Mouse (Mus musculus): ENCODE data around the gene Ctsd. TPM values are rescaled to one million over a fixed set of nuclear protein-coding genes. Genes with fewer than 3 reads are reported as not detected.
A peak's percentile ranks its signal among the peaks of the same experiment; 100 is the strongest.
"Not testable (repeated sequence)": the region's sequence is repeated elsewhere in the genome, so short reads cannot be mapped to it uniquely, and the experiment has no call there.

Gene Ctsd
- polyA plus RNA-seq, 1 experiment from 2014 or later: 132 TPM

DNA sequence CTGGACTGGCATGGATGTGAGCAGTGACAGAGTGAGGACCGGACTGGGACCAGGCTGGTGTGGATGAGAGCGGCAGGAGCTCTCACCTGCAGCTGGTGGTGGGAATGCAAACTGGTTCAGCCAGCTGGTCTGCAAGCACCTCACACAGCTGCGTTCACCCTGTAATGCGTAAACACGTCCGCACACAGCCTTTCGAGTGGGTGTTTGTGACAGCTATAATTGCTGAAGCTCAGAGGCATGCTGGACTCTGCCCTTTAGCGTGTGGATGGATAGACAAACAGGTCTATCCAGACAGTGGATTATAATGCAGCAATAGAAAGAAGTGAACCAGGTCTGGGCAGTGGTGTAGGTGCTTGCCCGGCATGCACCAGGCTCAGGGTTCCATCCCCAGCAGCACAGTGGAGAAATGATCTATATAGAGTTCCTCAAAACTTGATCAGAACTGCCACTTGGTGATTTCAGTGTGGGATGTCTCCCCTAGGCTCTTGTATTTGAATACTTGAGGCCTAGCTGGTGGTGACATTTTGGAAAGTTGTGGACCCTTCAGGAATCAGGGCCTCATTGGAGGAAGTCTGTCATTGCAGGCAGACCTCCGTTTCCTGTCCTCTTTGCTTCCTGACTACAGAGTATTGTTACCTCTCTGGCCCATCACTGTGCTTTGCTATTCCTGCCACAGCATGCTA lies 46.1 kb downstream of the Ctsd start:
- Histone ChIP-seq H3K4me2 (no peak overlapping the region), H3K4me1 (peaks cover 3% of the 10 kb centered on the region; the same call in 1 of the 2 replicates), H3K9ac (no peak overlapping the region), H3K4me3 (replicated peaks) (no peak overlapping the region), H3K36me3 (replicated peaks) (no peaks in the 10 kb centered on the region), H3K27me3 (no peaks in the 10 kb centered on the region), H3K9me3 (no peaks in the 10 kb centered on the region), H3K27ac (no peak overlapping the region)
- WGBS: 79% methylated on average over 10 of the region's 10 CpGs
- ATAC-seq (ENCODE audit: low FRiP score): no peak

DNA sequence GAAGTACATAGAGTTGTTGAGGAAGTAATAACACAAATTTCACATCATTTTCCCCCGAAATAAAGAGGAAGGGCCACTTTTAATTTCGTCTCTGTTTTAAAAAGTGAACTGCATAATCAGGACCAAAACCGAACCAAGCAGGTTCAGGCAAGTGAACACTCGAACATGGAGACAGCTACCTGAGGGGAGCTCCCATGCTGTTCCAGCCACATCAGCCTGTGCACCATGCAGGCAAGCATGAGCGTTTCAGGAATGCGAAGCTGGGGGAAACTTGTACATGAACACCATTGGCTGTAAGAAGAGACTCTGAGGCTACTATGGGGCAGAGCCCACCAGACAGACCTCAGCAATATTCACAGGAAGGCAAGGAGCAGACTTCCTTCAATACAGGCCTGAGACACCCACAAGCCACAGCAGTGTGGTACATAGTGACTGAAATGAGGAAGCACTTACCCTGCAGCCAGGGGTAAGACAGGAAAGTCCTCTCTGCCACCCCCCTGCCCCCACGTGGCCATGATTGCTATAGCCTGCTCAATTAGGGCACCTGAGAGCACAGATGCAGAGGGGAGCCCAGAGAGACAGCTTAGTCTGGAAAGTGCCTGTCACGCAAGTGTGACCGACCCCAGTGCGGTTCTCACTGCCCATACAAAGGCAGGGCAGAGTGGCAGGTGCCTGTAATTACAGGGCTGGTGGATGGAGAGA lies 47.4 kb downstream of the Ctsd start:
- Histone ChIP-seq H3K4me1 (peaks cover 3% of the 10 kb centered on the region; the same call in 1 of the 2 replicates), H3K9ac (no peak overlapping the region; the same call in 1 of the 2 replicates), H3K27ac (no peak overlapping the region), H3K27me3 (peaks cover 3% of the 10 kb centered on the region; the same call in 1 of the 2 replicates), H3K36me3 (replicated peaks) (no peaks in the 10 kb centered on the region), H3K4me3 (replicated peaks) (no peak overlapping the region), H3K4me2 (no peak overlapping the region), H3K9me3 (no peaks in the 10 kb centered on the region)
- WGBS: 56% methylated on average over 10 of the region's 10 CpGs
- no peak for ATAC-seq (ENCODE audit: low FRiP score)

DNA sequence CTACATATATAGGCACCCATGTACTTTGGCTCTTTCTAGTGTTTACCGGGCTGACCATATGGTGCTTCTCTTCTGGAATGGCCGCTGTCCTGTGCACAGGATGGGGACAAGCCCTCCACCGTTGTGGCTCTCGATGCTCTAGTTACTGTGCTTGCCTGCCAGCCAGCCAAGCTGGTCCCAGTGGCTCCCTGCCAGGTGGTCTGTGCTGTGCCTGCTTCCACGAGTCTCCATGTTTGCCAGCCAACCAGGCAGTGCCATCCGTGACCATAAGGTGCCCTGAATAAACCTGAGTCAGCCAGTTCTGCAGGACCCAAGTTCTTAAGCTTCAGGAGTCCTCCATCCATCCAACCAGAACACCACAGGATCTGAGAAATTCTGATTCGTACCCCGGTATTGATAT lies 52.7 kb downstream of the Ctsd start:
- WGBS: 84% methylated on average over 8 of the region's 8 CpGs
- no peak overlapping the region for H3K27ac ChIP-seq
- no peak for ATAC-seq (ENCODE audit: low FRiP score)
- no peaks in the 10 kb centered on the region for H3K36me3 ChIP-seq (replicated peaks)
- H3K4me2 ChIP-seq: no peak overlapping the region
- no peak overlapping the region for H3K4me3 ChIP-seq (replicated peaks)
- no peaks in the 10 kb centered on the region for H3K4me1 ChIP-seq
- H3K27me3 ChIP-seq: peaks cover 8% of the 10 kb centered on the region
- H3K9me3 ChIP-seq: no peaks in the 10 kb centered on the region
- H3K9ac ChIP-seq: no peak overlapping the region

DNA sequence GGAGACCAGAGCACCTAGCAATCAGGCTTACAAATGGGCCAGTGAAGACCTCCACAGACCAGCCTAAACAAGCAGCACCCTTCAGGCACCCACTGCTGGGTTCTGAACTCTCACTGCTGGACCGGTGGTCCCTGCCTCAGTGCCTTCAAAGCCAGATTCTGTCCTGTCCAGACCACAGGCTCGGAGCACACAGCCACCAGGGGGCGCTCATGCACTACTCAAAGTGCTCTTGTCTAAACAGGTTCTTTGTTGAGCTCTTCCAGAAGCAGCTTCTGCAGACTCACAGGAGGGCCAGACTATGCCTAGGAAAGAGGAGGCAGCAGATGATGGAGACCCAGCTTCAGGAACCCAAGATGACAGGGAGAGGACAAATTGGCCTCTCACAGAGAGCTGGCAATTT lies 53.6 kb downstream of the Ctsd start:
- H3K27ac ChIP-seq: no peak overlapping the region

DNA sequence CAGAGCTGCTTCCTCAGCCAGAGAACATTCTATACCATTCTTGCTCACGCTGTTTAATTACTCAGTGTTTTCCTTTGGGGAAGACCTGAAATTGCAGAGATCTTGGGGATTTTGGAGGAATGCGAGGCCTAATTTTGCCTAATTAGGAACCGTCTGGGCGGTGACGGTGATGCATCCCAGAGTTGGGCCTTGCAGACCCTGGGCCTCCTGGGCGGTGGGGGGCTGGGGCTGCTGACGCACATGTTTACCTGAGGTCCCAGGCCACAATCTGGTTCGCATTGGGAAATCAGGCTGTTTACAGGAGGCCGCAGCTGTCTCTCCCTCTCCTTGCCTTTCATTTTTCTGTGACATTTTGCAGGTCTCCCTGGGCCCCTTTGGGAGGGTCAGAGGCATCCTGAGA lies 55.1 kb downstream of the Ctsd start:
- not testable (repeated sequence) for H3K27ac ChIP-seq; H3K4me1 ChIP-seq; H3K4me2 ChIP-seq; H3K9ac ChIP-seq; H3K27me3 ChIP-seq; H3K9me3 ChIP-seq; H3K36me3 ChIP-seq (replicated peaks); ATAC-seq (ENCODE audit: low FRiP score); H3K4me3 ChIP-seq (replicated peaks)
- 66% methylated on average over 5 of the region's 9 CpGs for WGBS

More for the DNA sequence above, 53.6 kb downstream of the Ctsd start:
- H3K36me3 ChIP-seq (replicated peaks): no peaks in the 10 kb centered on the region
- H3K4me3 ChIP-seq (replicated peaks): no peak overlapping the region
- H3K4me2 ChIP-seq: no peak overlapping the region
- no peak overlapping the region for H3K9ac ChIP-seq
- no peaks in the 10 kb centered on the region for H3K9me3 ChIP-seq
- H3K27me3 ChIP-seq: peaks cover 8% of the 10 kb centered on the region
- peak; percentile 85 for ATAC-seq (ENCODE audit: low FRiP score)
- WGBS: 2% methylated on average over 3 of the region's 3 CpGs
- H3K4me1 ChIP-seq: no peaks in the 10 kb centered on the region

DNA sequence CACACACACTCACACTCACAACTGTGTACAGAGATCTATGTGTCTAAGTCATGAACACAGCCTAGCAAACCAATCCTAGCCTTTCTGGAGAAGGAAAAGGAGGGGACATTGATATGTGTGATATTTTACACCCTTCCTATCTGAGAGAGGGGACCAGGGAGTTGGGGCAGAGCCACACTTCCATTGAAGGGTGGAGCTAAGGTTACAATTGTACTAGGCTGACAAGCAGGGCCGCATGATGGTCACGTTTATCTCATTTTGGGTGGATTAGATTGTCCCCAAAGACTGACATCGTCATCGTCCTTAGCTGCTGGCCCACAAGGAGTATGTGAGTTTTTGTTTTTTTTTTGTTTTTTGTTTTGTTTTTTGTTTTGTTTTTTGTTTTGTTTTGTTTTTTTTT lies 56.6 kb downstream of the Ctsd start:
- H3K9me3 ChIP-seq: no peaks in the 10 kb centered on the region
- no peak overlapping the region for H3K4me2 ChIP-seq
- H3K27me3 ChIP-seq: peaks cover 7% of the 10 kb centered on the region
- H3K4me1 ChIP-seq: no peaks in the 10 kb centered on the region
- H3K36me3 ChIP-seq (replicated peaks): no peaks in the 10 kb centered on the region
- WGBS: 84% methylated on average over 4 of the region's 4 CpGs
- H3K4me3 ChIP-seq (replicated peaks): no peak overlapping the region
- no peak overlapping the region for H3K9ac ChIP-seq
- ATAC-seq (ENCODE audit: low FRiP score): no peak
- H3K27ac ChIP-seq: no peak overlapping the region

DNA sequence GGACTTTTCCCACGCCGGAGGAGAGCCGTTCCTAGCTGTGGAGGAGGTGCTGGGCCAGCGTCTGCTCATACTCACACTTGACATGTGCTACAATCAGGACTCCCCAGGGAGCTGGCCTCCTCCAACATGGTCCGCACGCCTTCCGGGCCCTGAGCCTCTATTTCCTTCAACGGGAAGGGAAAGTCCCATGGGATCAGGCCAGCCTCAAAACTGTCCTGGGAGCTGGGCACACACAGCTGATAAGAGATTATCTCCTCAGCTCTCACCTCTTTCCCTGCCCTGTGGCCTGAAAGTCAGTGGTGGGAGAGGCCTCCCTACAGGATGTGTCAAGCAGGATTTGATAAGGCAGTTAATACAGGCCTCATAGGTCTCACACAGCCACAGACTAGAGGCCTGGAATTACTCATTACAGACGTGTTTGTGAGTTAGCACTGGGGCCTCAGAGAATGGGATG lies 57.5 kb downstream of the Ctsd start:
- no peak for ATAC-seq (ENCODE audit: low FRiP score)
- H3K27me3 ChIP-seq: peaks cover 4% of the 10 kb centered on the region; the same call in 1 of the 2 replicates
- no peak overlapping the region for H3K27ac ChIP-seq
- no peak overlapping the region for H3K4me3 ChIP-seq (replicated peaks)
- H3K9ac ChIP-seq: no peak overlapping the region
- H3K4me2 ChIP-seq: no peak overlapping the region
- WGBS: 80% methylated on average over 9 of the region's 9 CpGs
- no peaks in the 10 kb centered on the region for H3K4me1 ChIP-seq
- H3K36me3 ChIP-seq (replicated peaks): no peaks in the 10 kb centered on the region
- no peaks in the 10 kb centered on the region for H3K9me3 ChIP-seq

DNA sequence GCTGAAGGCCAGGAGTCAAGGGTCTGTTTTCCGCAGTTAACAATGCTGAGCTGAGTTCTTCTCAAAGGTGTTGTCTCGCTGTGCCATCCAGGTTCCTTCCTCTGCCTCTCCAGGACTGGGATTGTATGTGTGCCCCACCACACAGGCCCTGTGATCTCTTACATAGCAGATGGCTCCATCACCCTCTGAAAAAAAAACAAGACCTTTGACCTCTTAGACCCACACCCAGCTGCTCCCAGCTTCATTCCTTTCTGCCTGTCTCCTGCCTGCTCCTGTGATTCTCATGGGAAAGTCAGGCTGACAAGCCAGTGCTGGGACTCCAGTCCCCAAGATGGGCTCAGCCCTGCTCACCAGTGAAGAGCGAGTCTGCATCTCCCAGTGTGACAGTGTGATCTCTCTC lies 59.3 kb downstream of the Ctsd start:
- H3K4me3 ChIP-seq (replicated peaks): no peak overlapping the region
- H3K4me2 ChIP-seq: no peak overlapping the region
- peaks cover 3% of the 10 kb centered on the region; the same call in 1 of the 2 replicates for H3K27me3 ChIP-seq
- no peak overlapping the region for H3K27ac ChIP-seq
- no peaks in the 10 kb centered on the region for H3K9me3 ChIP-seq
- 58% methylated on average over 3 of the region's 3 CpGs for WGBS
- no peaks in the 10 kb centered on the region for H3K4me1 ChIP-seq
- no peak for ATAC-seq (ENCODE audit: low FRiP score)
- H3K9ac ChIP-seq: no peak overlapping the region
- no peaks in the 10 kb centered on the region for H3K36me3 ChIP-seq (replicated peaks)

DNA sequence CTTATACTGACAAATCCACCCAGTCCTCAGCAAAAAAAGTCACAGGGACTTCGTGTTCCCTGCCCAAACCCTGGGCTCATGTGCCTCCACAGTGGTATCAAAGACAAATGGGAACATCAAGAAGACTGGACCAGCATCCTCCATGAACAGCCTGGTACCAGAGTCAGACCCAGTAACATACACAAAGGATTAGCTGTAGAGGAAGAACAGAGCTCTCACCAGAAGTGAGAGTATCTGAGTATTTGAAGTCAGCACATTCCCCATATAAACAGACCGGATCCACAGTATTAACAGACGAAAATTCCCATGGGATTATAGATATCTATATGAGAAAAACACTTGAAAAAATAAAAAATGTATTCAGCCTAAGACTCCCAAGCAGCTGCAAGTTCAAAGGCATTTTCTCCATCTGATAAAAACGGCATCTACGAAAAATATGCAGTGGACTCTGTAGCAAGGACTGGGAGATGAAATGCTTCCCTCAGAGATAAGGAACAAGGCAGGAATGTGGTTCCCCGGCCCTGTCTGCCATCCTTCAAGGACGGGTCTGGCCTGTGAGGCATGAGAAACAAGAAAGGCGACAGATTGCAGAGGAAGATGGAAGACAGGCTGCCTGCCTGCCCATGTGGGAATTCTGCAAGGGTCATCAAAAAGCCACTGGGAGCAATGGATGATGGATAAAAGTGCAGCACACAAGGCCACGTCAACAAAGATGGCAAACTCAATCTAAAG lies 61.0 kb downstream of the Ctsd start:
- Histone ChIP-seq H3K9me3 (no peaks in the 10 kb centered on the region), H3K4me2 (no peak overlapping the region), H3K27ac (no peak overlapping the region), H3K4me1 (no peaks in the 10 kb centered on the region), H3K9ac (no peak overlapping the region), H3K4me3 (replicated peaks) (no peak overlapping the region), H3K27me3 (no peaks in the 10 kb centered on the region), H3K36me3 (replicated peaks) (no peaks in the 10 kb centered on the region)
- WGBS: 77% methylated on average over 9 of the region's 9 CpGs
- no peak for ATAC-seq (ENCODE audit: low FRiP score)

Other genes with a start within 250 kb of the Ctsd start
- not detected in 2 replicates for gene Gm45337, start 243.4 kb downstream of the Ctsd start, polyA plus RNA-seq (2016; fragmentation: Nextera tagmentation; extraction: Ambion mirVana)
- gene Gm29735, start 230.9 kb downstream of the Ctsd start, polyA plus RNA-seq (2016; fragmentation: Nextera tagmentation; extraction: Ambion mirVana): not detected in 2 replicates
- not detected in 2 replicates for gene Gm4553, start 222.3 kb downstream of the Ctsd start, polyA plus RNA-seq (2016; fragmentation: Nextera tagmentation; extraction: Ambion mirVana)
- gene Krtap5-2, start 212.0 kb downstream of the Ctsd start, polyA plus RNA-seq (2016; fragmentation: Nextera tagmentation; extraction: Ambion mirVana): not detected in 2 replicates
- gene Gm10153, start 197.6 kb downstream of the Ctsd start, polyA plus RNA-seq (2016; fragmentation: Nextera tagmentation; extraction: Ambion mirVana): not detected in 2 replicates
- not detected in 2 replicates for gene Krtap5-3, start 186.7 kb downstream of the Ctsd start, polyA plus RNA-seq (2016; fragmentation: Nextera tagmentation; extraction: Ambion mirVana)
- gene Gm7579, start 176.2 kb downstream of the Ctsd start, polyA plus RNA-seq (2016; fragmentation: Nextera tagmentation; extraction: Ambion mirVana): not detected in 2 replicates
- not detected in 2 replicates for gene Krtap5-5, start 158.1 kb downstream of the Ctsd start, polyA plus RNA-seq (2016; fragmentation: Nextera tagmentation; extraction: Ambion mirVana)
- not detected in 2 replicates for gene Gm40460, start 147.0 kb downstream of the Ctsd start, polyA plus RNA-seq (2016; fragmentation: Nextera tagmentation; extraction: Ambion mirVana)
- gene Gm2431, start 129.7 kb downstream of the Ctsd start, polyA plus RNA-seq (2016; fragmentation: Nextera tagmentation; extraction: Ambion mirVana): not detected in 2 replicates
- not detected in 2 replicates for gene Gm4559, start 113.7 kb downstream of the Ctsd start, polyA plus RNA-seq (2016; fragmentation: Nextera tagmentation; extraction: Ambion mirVana)
- not detected in 2 replicates for gene Krtap5-1, start 90.9 kb downstream of the Ctsd start, polyA plus RNA-seq (2016; fragmentation: Nextera tagmentation; extraction: Ambion mirVana)
- gene Krtap5-4, start 84.5 kb downstream of the Ctsd start, polyA plus RNA-seq (2016; fragmentation: Nextera tagmentation; extraction: Ambion mirVana): not detected in 2 replicates
- gene Ifitm10, start 14.3 kb downstream of the Ctsd start, polyA plus RNA-seq (2016; fragmentation: Nextera tagmentation; extraction: Ambion mirVana): 0.34 and 0.45 TPM in 2 replicates
- 0.60 and 0.91 TPM in 2 replicates for gene Gm49369, start 5.4 kb downstream of the Ctsd start, polyA plus RNA-seq (2016; fragmentation: Nextera tagmentation; extraction: Ambion mirVana)
- not detected in 2 replicates for gene Syt8, start 46.8 kb upstream of the Ctsd start, polyA plus RNA-seq (2016; fragmentation: Nextera tagmentation; extraction: Ambion mirVana)
- gene Tnni2, start 53.8 kb upstream of the Ctsd start, polyA plus RNA-seq (2016; fragmentation: Nextera tagmentation; extraction: Ambion mirVana): 1.3 TPM in 1 of 2 replicates, not detected in the other
- 5.4 and 6.3 TPM in 2 replicates for gene Lsp1, start 72.8 kb upstream of the Ctsd start, polyA plus RNA-seq (2016; fragmentation: Nextera tagmentation; extraction: Ambion mirVana)
- gene Tnnt3, start 110.8 kb upstream of the Ctsd start, polyA plus RNA-seq (2016; fragmentation: Nextera tagmentation; extraction: Ambion mirVana): 0.78 TPM in 1 of 2 replicates, not detected in the other
- gene Mrpl23, start 144.6 kb upstream of the Ctsd start, polyA plus RNA-seq (2016; fragmentation: Nextera tagmentation; extraction: Ambion mirVana): 10.8 and 15.9 TPM in 2 replicates